Mouse (Mus musculus) heart, postnatal 36 days (tissue): ENCODE measurements around the gene 4930550C14Rik. TPM values are rescaled to one million over a fixed set of nuclear protein-coding genes. Genes with fewer than 3 reads are reported as not detected.

Experiments
- DNase-seq, 2 experiments: peaks; one replicate each; pipeline ENCODE4 v3.0.0; 2021 to 2022
- intact Hi-C: fragments of 180-260 bp; cut with DNase I; formaldehyde crosslinking; loops from one replicate; pipeline ENCODE4 v1.15.1; 2025
- total RNA-seq, 2 experiments: library from RNA; stranded (reverse); gene quantifications; 2 replicates each; pipeline ENCODE4 v1.2.3; 2021

4930550C14Rik gene
- total RNA-seq: under 1 TPM in 1 of 2 experiments, not detected in 1; 0.35 TPM

- DNase-seq: peak; percentile 23 to 36
- intact Hi-C loops: no loop called here
Observed at GRCm38 (mm10) chr9:53402291-53402711, at the start of gene 4930550C14Rik. 4930550C14Rik (plus strand) TSS chr9:53402325.

GRCm38 (mm10) chr9:53353161-53353560 lies 49.0 kb upstream of the 4930550C14Rik start:
- intact Hi-C loops: no loop called here
- no peak for DNase-seq

- intact Hi-C loops: no loop called here
- DNase-seq: no peak
Observed at GRCm38 (mm10) chr9:53356219-53357155, 45.6 kb upstream of the 4930550C14Rik start.

DNA sequence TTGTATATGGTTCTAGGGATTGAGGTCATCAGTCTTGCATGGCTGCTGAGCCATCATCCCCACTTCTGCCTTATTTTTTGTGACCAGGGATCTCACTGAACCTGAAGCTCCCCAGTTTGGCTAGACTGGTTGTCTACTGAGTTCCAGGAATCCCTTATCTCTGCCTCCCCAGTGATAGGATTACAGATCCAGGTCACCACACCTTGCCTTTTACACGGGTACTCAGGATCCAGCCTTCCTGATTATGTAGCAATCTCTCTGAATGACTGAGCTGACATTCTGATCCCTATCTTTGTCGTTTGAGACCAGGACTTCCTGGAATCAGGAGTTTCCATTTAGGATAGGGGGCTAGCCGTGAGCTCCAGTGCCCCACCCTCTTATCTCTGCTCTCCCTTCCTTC lies 30.8 kb upstream of the 4930550C14Rik start:
- intact Hi-C loops: no loop called here
- DNase-seq: no peak

- peak in 1 of 2 experiments; percentile 28 for DNase-seq
- intact Hi-C loops: no loop called here
Observed at GRCm38 (mm10) chr9:53375907-53376306, 26.2 kb upstream of the 4930550C14Rik start.

DNA sequence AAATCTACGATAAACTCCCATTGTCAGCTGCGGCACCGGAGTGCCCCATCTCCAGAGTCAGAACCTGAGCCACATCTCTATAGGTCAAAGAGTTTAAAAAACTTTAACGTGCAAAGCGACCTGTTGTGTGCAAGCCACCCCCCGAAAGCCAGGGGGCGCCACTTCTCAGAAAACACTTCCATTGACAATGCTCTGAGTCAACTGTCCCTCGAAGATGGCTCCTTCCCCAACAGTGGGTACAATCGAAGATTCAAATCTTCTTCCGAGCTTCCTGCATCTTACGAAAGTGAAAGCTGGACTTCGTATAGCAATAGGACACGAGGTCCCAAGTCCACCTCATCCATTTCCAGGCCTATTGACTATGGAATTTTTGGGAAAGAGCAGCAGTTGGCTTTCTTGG lies 25.3 kb upstream of the 4930550C14Rik start:
- intact Hi-C loops: no loop called here
- DNase-seq: peak in 1 of 2 experiments; percentile 16

- no peak for DNase-seq
- intact Hi-C loops: no loop called here
Observed at GRCm38 (mm10) chr9:53377597-53377996, 24.5 kb upstream of the 4930550C14Rik start.

GRCm38 (mm10) chr9:53378171-53378570 lies 24.0 kb upstream of the 4930550C14Rik start:
- intact Hi-C loops: no loop called here
- DNase-seq: no peak

DNA sequence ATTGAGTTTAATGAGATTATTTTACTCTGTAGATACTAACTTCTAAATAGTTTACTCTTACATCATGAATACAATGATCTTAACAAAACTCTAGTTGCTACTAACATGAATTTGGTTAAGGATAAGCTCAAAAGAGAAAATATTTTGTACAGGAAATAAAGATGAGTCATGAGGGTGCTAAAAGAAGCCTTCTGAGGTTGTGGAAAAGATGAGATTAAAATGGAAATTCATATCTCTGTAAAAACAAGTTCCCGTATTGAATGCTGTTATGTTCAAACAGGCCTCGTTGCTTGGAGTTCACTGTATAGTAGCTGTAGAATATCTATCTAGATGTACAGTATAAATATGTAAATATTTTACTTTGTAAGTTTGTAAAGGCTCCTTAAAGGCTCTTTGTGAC lies 21.5 kb upstream of the 4930550C14Rik start:
- no peak for DNase-seq
- intact Hi-C loops: no loop called here

GRCm38 (mm10) chr9:53381113-53381615 lies 21.0 kb upstream of the 4930550C14Rik start:
- intact Hi-C loops: no loop called here
- no peak for DNase-seq

- peak; percentile 71 to 84 for DNase-seq
- intact Hi-C loops: no loop called here
Observed at GRCm38 (mm10) chr9:53383951-53384866, 17.9 kb upstream of the 4930550C14Rik start, which contains the start of gene Kdelc2. Kdelc2 (plus strand) TSS chr9:53384025.

- DNase-seq: peak in 1 of 2 experiments; percentile 18
- intact Hi-C loops: no loop called here
Observed at GRCm38 (mm10) chr9:53384873-53385272, 17.3 kb upstream of the 4930550C14Rik start.

DNA sequence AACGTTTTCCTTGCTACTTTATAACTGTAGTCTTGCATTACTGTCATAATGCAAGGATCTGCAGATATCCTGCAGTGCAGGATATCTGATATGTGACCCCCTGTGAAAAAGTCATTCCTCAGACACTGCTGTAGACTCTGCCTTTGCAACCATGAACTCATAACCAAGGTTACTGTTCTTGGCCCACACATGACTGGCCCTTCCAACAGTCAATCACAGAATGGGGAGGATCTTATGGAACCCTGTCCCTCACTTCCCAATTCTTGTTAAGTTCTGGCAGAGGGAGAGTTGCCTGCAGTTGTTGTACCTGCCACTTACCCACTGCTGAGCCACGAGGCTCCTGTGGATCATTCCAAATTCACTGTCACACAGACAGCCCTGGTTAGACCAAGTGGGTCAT lies 14.7 kb upstream of the 4930550C14Rik start:
- DNase-seq: peak; percentile 34 to 36
- intact Hi-C loops: no loop called here

- intact Hi-C loops: no loop called here
- no peak for DNase-seq
Observed at GRCm38 (mm10) chr9:53389109-53389508, 13.0 kb upstream of the 4930550C14Rik start.

DNA sequence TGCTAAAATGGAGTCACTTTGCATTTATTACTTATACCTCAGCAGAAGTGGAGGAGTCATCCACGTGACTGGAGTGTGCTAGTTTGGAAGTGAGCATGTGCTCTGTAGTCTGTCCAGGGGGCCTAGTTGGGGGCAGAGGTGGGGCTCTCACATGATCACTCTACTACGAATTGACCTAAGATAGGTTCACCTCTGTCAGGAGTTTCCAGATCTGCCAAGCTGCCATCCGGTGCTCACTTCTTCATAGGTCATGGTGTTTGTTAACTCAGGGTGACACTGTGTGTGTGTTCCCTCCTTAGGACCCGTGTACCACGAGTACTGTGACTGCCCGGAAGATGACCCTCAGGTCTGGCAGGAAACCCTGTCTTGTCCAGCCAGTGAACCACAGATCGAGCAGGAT lies 12.0 kb upstream of the 4930550C14Rik start:
- intact Hi-C loops: no loop called here
- no peak for DNase-seq

DNA sequence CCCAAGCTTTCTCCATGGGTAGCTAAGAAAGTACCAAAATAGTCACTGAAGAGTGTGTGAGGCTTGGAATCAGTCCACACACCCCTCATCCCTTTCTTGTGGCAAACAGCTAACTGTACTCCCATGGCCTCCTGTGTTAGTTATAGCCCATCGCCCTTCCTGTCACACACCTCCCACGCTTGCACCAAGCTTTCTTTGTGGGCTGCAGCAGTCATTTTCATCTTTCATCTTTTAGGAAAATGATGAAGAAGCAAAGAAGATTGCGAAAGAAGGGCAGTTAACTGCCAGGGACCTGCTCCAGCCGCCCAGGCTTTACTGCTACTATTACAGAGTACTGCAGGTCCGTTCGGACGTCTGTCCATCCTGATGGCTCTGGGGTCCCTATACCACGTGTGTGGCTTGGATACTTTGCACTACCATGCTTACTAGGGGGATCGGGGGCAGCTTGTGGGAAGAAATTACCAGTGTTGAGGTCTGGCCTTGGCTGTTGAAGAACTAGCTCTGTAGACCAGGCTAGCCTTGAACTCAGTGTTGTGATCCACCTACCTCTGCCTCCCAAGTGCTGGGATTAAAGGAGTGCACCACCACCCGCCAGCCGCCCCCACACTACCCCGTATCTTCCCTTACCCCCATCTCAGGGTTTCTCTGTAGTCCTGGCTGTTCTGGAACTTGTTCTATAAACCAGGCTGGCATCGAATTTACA lies 4.3 kb upstream of the 4930550C14Rik start:
- intact Hi-C loops: loop anchor here (1.0 kb wide), 1 partner anchor 144 kb away; no protein-coding TSS in a partner anchor
- no peak for DNase-seq

- intact Hi-C loops: loop anchor here (1.0 kb wide), 1 partner anchor 144 kb away; no protein-coding TSS in a partner anchor
- peak; percentile 58 to 76 for DNase-seq
Observed at GRCm38 (mm10) chr9:53398388-53398700, 3.8 kb upstream of the 4930550C14Rik start.

GRCm38 (mm10) chr9:53399537-53399936 lies 2.6 kb upstream of the 4930550C14Rik start:
- intact Hi-C loops: no loop called here
- no peak for DNase-seq

DNA sequence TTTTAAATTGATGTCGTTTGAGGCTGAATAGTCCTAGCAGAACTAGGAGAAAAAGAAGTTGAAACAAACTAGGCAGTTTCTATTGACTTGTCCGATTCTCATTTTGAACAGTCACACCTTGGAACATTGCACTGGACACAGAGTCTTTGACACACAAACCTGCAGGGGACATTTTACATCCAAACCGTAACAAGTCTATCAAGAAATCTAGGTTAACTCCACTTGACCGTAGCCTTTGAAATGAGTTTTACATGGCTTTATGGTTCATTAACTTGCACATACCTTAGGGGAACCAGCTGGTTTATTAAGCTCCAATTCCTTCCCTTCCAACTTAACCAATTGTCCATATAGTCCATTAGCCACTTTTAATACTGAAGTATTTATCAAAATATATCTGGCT lies 1.4 kb upstream of the 4930550C14Rik start:
- DNase-seq: no peak
- intact Hi-C loops: no loop called here

DNA sequence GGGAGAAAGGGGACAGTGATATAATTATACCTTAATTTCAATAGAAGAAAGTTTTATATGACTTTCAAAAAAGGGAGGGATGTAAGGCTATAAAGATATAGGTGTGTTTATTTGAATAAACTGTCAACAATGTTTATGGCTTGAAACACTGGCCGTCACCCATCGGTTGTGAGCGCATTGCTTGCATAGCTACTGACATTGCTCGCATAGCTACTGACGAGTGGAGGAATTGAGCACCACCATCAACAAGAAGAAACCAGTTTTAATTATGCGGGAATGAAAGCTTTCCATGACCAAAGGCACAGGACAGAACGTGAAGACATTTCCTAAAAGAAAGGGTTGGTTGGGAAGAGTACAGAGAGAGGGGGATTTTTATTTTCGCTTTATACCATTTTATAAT lies 979 bp upstream of the 4930550C14Rik start:
- no peak for DNase-seq
- intact Hi-C loops: no loop called here
